Mouse (Mus musculus) cerebellum, postnatal 25 days (tissue): ENCODE data around the gene Phospho2.

Experiments used
- DNase-seq, 2 experiments: peaks; one replicate each; pipeline ENCODE4 v3.0.0; 2021; ENCODE audit warnings: mixed read lengths in 2 of 2

Gene Phospho2

GRCm38 (mm10) chr2:69825898-69826297, 36.5 kb downstream of the Phospho2 start:
- DNase-seq, result peak; percentile 49 to 56

DNA sequence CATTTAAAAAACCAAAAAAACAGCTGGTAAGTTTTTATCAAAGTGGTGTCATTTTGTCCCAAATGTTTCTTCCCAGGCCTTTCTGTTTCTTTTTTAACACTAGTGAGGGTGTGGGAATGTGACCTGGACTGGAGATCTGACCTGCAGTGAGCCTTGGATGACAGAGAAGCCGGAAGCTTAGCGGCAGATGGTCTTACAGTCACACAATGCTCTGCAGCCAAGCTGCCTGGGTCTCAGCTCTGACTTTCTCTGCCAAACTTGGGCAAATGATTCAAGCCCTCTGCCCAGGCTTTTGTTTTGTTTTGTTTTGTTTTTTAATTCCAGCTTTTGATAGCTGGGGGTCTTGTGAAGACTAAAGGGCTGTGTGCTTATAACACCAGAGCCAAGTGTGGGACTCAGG, 37.0 kb downstream of the Phospho2 start:
- DNase-seq, result peak; percentile 78 to 82

- DNase-seq, result no peak
Measured at GRCm38 (mm10) chr2:69828031-69828430, 38.6 kb downstream of the Phospho2 start.

DNA sequence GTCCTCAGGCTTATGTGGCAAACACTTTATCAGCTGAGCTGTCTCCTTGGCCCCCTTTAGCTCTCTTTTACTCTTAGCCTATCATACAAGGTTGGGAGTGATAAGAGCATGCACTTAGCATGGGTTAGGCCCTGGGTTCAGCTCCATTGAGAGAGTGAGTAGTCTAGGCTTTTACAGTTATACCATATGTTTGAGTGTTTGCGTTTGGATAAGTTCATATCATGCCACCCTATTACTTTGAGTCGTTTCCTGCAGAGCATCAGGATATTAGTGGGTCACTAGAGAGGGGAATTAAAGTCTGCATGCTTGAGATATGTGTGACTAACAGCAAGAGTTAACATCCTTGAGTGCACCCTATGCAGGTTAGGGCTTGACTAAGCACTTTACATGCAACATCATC, 40.3 kb downstream of the Phospho2 start:
- DNase-seq, result no peak

DNA sequence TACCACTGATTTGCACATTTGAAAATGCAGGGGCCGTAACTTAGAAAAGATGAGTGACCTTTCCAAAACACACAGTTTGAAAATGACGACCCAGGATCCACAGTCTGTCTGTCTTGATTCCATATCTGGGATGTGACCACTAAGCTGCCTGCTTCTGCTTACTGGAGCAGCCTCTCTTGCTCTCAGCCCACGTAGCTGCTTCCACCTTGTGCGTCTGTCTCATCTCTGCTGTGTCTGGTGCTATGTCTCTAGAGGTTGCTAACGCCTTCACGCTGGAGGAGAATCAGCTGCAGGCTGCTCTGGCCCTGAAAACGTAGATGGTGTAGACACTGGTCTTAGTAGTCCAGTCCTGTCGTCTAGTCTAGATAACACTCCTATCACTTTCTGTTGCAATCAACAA, 40.7 kb downstream of the Phospho2 start:
- no peak for DNase-seq

GRCm38 (mm10) chr2:69837244-69837967, 48.0 kb downstream of the Phospho2 start:
- DNase-seq, result no peak

- no peak for DNase-seq
Measured at GRCm38 (mm10) chr2:69837996-69838395, 48.6 kb downstream of the Phospho2 start.

GRCm38 (mm10) chr2:69838707-69839106, 49.3 kb downstream of the Phospho2 start:
- no peak for DNase-seq

GRCm38 (mm10) chr2:69840261-69840660, 50.8 kb downstream of the Phospho2 start:
- DNase-seq, result peak; percentile 48 to 64

- DNase-seq, result no peak
Measured at GRCm38 (mm10) chr2:69849215-69849614, 59.8 kb downstream of the Phospho2 start.
